Mouse (Mus musculus): Measurements from ENCODE around the gene Pklr.

DNA sequence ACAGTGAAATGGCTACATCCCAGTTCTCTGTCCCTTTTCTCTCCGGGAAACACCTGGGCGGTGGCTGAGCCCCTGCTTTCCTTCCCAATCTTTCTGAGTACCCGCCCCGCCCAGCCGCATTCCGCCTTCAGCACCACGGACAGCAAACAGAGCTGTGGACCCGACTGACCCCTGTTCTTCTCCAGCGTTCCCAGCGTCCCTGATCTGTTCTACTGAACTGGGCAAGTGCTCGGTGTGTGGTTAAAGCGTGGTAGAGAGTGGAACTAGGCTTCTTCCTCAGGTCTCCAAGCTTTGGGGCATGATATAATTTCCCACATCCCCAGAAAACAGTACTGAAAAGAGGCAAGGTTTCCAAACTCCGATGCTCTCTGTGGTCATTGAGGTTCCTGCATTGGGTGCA is 23.3 kb downstream of the Pklr start:
- no peak for TF ChIP-seq CTCF (IDR thresholded peaks at IDR 0.05; ENCODE audit: low read depth, low read length)
- TF ChIP-seq POLR2A (IDR thresholded peaks at IDR 0.05; ENCODE audit: borderline replicate concordance, low read depth, low read length) = no peak

Measured in bone marrow macrophage, adult 2 months (primary cell).